Mouse (Mus musculus) liver, adult 2 months (tissue): Measurements from ENCODE around the gene Rere.

Experiments used
- CTCF ChIP-seq: fragments of 200-500 bp; IDR thresholded peaks from 2 replicates; pipeline ENCODE4 v1.5.1; 2011; ENCODE audit warnings: low read depth, low read length, control low read depth
- POLR2A ChIP-seq: fragments of 200-500 bp; IDR thresholded peaks from 2 replicates; pipeline ENCODE4 v1.6.1; 2011; ENCODE audit warnings: low read length, control low read depth; ENCODE audit not compliant: insufficient read depth; ENCODE audit errors: extremely low read depth

DNA sequence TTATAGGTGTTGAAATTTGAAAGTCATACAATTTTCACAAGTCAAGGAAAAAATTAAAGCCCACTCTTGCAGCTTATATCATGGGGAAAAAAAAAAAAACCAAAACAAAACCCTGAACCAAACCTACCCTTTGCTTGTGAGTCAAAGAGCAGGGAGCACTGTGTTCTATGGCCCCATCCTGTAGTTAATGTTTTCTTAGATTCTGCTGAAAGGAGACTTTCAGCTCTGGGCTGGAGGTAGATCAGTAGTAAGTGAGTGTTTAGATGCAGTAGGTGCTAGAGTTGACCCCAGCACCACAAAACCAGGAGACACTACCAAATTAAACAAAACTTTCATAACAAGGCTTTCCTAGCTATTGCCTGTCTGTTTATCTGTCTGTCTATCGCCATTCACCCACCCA lies 133.3 kb downstream of the Rere start:
- TF ChIP-seq CTCF = no peak
- no peak for TF ChIP-seq POLR2A
